Mouse (Mus musculus) CH12.LX (cell line): ENCODE measurements around the gene Me3.

ENCODE experiments used
- CHD2 ChIP-seq: IDR thresholded peaks from 2 replicates; pipeline ENCODE4 v1.6.1; 2011; ENCODE audit warnings: low read length, improper control_type of control experiment
- CTCF ChIP-seq, 2 experiments: IDR thresholded peaks in 1 of 2; conservative IDR thresholded peaks in 1 of 2; 2 replicates each; pipeline ENCODE4 v1.5.1; 2011 to 2012; ENCODE audit warnings: low read depth in 2 of 2, low read length in 2 of 2, improper control_type of control experiment in 1 of 2, inconsistent platforms in 1 of 2, mild to moderate bottlenecking in 1 of 2, moderate library complexity in 1 of 2
- ELF1 ChIP-seq: IDR thresholded peaks from 2 replicates; pipeline ENCODE4 v1.6.1; 2014; ENCODE audit warnings: low read depth, mild to moderate bottlenecking, inconsistent platforms, low read length, improper control_type of control experiment
- JUN ChIP-seq: IDR thresholded peaks from 2 replicates; pipeline ENCODE4 v1.6.1; 2011; ENCODE audit warnings: low read depth, mild to moderate bottlenecking, low read length, improper control_type of control experiment, moderate library complexity; ENCODE audit not compliant: insufficient read depth
- KAT2A ChIP-seq: IDR thresholded peaks from 2 replicates; pipeline ENCODE4 v1.6.1; 2012; ENCODE audit warnings: low read length, improper control_type of control experiment, inconsistent platforms; ENCODE audit not compliant: insufficient replicate concordance
- MAZ ChIP-seq: IDR thresholded peaks from 2 replicates; pipeline ENCODE4 v1.6.1; 2012; ENCODE audit warnings: low read depth, mild to moderate bottlenecking, inconsistent platforms, low read length, improper control_type of control experiment, moderate library complexity
- MYC ChIP-seq: IDR thresholded peaks from 2 replicates; pipeline ENCODE4 v1.6.1; 2011; ENCODE audit warnings: low read depth, mild to moderate bottlenecking, improper control_type of control experiment, low read length
- NRF1 ChIP-seq: IDR thresholded peaks from 2 replicates; pipeline ENCODE4 v1.6.1; 2014; ENCODE audit warnings: low read depth, mild to moderate bottlenecking, inconsistent platforms, low read length, improper control_type of control experiment, moderate library complexity
- POLR2A ChIP-seq: IDR thresholded peaks from 2 replicates; pipeline ENCODE4 v1.6.1; 2011; ENCODE audit warnings: low read depth, mild to moderate bottlenecking, improper control_type of control experiment, low read length
- POLR2AphosphoS2 ChIP-seq: IDR thresholded peaks from 2 replicates; pipeline ENCODE4 v1.6.1; 2011; ENCODE audit warnings: low read depth, low read length, improper control_type of control experiment
- RAD21 ChIP-seq: IDR thresholded peaks from 2 replicates; pipeline ENCODE4 v1.6.1; 2011; ENCODE audit warnings: low read depth, mild to moderate bottlenecking, low read length, improper control_type of control experiment, moderate library complexity
- SMC3 ChIP-seq: IDR thresholded peaks from 2 replicates; pipeline ENCODE4 v1.6.1; 2011; ENCODE audit warnings: low read depth, low read length, improper control_type of control experiment
- TCF12 ChIP-seq: IDR thresholded peaks from 2 replicates; pipeline ENCODE4 v1.6.1; 2014; ENCODE audit warnings: low read depth, mild to moderate bottlenecking, inconsistent platforms, low read length, improper control_type of control experiment

GRCm38 (mm10) chr7:89855196-89855595 lies 223.0 kb downstream of the Me3 start:
- TF ChIP-seq MYC (no peak), POLR2A (no peak), CTCF (conservative IDR thresholded peaks at IDR 0.05 in 1 of 2, IDR thresholded peaks at IDR 0.05 in 1 of 2; ENCODE audit: low read depth in 2 of 2, low read length in 2 of 2) (no peak), TCF12 (no peak), KAT2A (no peak), JUN (no peak), ELF1 (no peak), NRF1 (no peak), MAZ (no peak), RAD21 (no peak), SMC3 (no peak), CHD2 (no peak), POLR2AphosphoS2 (no peak)
